Mouse (Mus musculus) liver, postnatal 0 days (tissue): ENCODE measurements around the gene Mfsd4a. TPM values are rescaled to one million over a fixed set of nuclear protein-coding genes. Genes with fewer than 3 reads are reported as not detected.

Experiments used
- ATAC-seq: fragments of 200-750 bp; cut with Nextera tagmentation; 2 replicates; pipeline ENCODE4 v1.8.0; 2017; ENCODE audit warnings: mild to moderate bottlenecking, moderate library complexity
- DNase-seq: peaks from one replicate; pipeline ENCODE4 v3.0.0-alpha.2; 2016
- H3K27ac ChIP-seq: fragments of 300-500 bp; sonication (generic); 2 replicates; pipeline ENCODE4 v1.5.1; 2014; ENCODE audit warnings: antibody characterized with exemption, moderate library complexity, mild to moderate bottlenecking, low read depth
- H3K27me3 ChIP-seq: fragments of 300-500 bp; sonication (generic); 2 replicates; pipeline ENCODE4 v1.6.1; 2014; ENCODE audit warnings: low read length, control low read depth, mixed read lengths; ENCODE audit not compliant: insufficient read depth
- H3K36me3 ChIP-seq: fragments of 300-500 bp; sonication (generic); replicated peaks from 2 replicates; pipeline ENCODE4 v1.6.1; 2014; ENCODE audit warnings: mild to moderate bottlenecking, control low read depth, low read length, moderate library complexity, mixed read lengths; ENCODE audit not compliant: insufficient read depth
- H3K4me1 ChIP-seq: fragments of 300-500 bp; sonication (generic); 2 replicates; pipeline ENCODE4 v1.6.1; 2014; ENCODE audit warnings: antibody characterized with exemption, mild to moderate bottlenecking, control low read depth; ENCODE audit not compliant: insufficient read depth
- H3K4me2 ChIP-seq: fragments of 300-500 bp; sonication (generic); 2 replicates; pipeline ENCODE4 v1.6.1; 2014; ENCODE audit warnings: low read depth, mild to moderate bottlenecking, low read length, moderate library complexity, mixed read lengths
- H3K4me3 ChIP-seq: fragments of 300-500 bp; sonication (generic); 2 replicates; pipeline ENCODE4 v1.5.1; 2014; ENCODE audit warnings: low read depth, low read length
- H3K9ac ChIP-seq: fragments of 300-500 bp; sonication (generic); replicated peaks from 2 replicates; pipeline ENCODE4 v1.6.1; 2014; ENCODE audit warnings: mild to moderate bottlenecking, moderate library complexity
- H3K9me3 ChIP-seq: fragments of 300-500 bp; sonication (generic); 2 replicates; pipeline ENCODE4 v1.6.1; 2016; ENCODE audit warnings: mild to moderate bottlenecking, control low read depth, low read length, mixed read lengths
- CTCF ChIP-seq: sonication (generic); IDR thresholded peaks from 2 replicates; pipeline ENCODE4 v1.5.1; 2016; ENCODE audit warnings: antibody characterized with exemption, low read depth
- EP300 ChIP-seq: IDR thresholded peaks from 2 replicates; pipeline ENCODE4 v1.6.1; 2016; ENCODE audit warnings: antibody characterized with exemption, low read depth, mild to moderate bottlenecking
- WGBS: fragments of 180-500 bp; shearing (Covaris S2); extraction: QIAGEN DNeasy Blood & Tissue Kit; methylation state at CpG from one replicate; pipeline ENCODE4 v1.1.7; 2014; ENCODE audit not compliant: insufficient replicate concordance; 5-methylcytosine and 5-hydroxymethylcytosine counted together
- polyA plus RNA-seq: library from polyadenylated mRNA; unstranded; fragments of >200 nt; fragmentation: Nextera tagmentation; extraction: Ambion mirVana; gene quantifications from 2 replicates; pipeline ENCODE4 v1.2.1, GENCODE M21; 2015

The Mfsd4a gene
- polyA plus RNA-seq, 1 experiment from 2014 or later = 2.8 TPM

DNA sequence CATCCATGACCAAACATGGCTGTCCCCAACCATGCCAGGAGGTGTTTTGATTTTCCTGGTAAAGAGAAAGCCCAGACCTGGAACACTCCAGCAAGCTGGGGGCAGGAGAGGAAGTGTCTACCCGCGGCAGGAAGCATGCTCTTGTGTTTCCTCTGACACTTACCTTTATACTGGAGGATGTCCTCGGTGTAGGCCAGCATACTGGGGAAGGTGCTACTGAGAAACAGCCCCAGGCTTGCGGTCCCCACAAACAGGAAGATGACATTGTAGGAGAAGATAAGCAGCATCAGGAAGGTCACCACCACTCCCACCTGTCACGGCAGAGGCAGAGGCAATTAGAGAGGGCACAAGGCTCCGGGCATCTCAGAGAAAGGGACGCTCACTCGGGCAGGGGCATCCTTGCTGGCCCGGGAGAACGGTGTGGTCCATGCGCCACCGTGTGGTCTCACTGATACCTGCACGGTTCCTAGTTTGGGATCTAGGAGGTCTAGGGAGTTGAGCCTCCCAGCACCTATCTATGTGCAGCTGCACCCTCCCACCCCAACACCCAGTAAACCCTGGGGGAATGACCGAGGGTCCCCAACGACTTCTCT is 21.6 kb downstream of the Mfsd4a start:
- Histone ChIP-seq H3K9ac (no peak overlapping the region), H3K27ac (no peak overlapping the region), H3K4me2 (no peak overlapping the region), H3K27me3 (no peaks in the 10 kb centered on the region), H3K36me3 (no peaks in the 10 kb centered on the region), H3K4me1 (no peaks in the 10 kb centered on the region), H3K9me3 (no peaks in the 10 kb centered on the region), H3K4me3 (no peak overlapping the region)
- DNase-seq (peak; percentile 77), ATAC-seq (peak; percentile 56)
- 12% methylated on average over 15 of the region's 15 CpGs for WGBS
- TF ChIP-seq EP300 (no peak), CTCF (peak; percentile 92)

DNA sequence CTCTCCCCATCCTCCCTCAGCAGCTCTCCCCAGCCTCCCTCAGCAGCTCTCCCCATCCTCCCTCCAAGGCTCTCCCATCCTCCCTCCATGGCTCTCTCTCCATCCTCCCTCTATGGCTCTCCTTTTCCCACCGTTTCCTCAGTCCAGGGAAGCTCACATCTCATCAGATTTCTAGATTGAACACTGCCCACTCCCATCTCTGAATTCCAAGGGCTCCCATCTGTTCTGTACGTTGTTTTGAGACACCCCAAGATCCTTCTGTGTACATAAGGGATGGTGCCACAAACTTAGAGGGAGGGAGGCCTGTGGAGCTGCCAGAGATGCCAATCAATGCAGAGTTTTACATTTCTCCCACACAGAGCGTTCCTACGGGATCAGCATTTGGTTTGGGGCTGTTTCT is 24.1 kb downstream of the Mfsd4a start:
- DNase-seq (no peak), ATAC-seq (no peak)
- Histone ChIP-seq H3K4me3 (no peak overlapping the region), H3K27ac (no peak overlapping the region), H3K9me3 (no peaks in the 10 kb centered on the region), H3K36me3 (no peaks in the 10 kb centered on the region), H3K9ac (no peak overlapping the region), H3K27me3 (no peaks in the 10 kb centered on the region), H3K4me1 (no peaks in the 10 kb centered on the region), H3K4me2 (no peak overlapping the region)
- whole genome bisulfite sequencing = 73% methylated on average over 4 of the region's 4 CpGs
- no peak for TF ChIP-seq EP300
- TF ChIP-seq CTCF = no peak

DNA sequence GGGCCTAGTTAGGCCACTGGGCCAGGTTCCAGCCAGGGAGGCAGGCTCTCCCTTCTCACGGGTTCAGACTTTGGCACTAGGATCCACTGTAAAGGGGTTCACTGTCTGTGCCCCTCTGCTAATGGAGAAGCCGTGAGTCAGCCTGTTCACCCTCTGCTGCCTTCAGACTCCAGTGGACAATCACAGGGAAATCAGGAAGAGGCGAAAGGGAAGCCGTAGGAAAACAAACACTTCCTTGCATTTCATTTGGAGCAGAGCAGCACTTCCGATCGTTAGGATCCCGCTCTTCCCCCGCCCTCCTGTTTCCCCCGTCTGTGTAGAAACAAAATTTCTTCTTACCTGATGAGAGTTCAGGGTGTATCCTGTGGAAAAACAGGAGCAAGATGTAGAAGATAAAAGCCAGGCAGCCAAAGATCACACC is 27.7 kb downstream of the Mfsd4a start:
- no peaks in the 10 kb centered on the region for H3K4me1 ChIP-seq
- TF ChIP-seq CTCF (no peak), EP300 (no peak)
- H3K36me3 ChIP-seq = no peaks in the 10 kb centered on the region
- ATAC-seq = no peak
- WGBS = 73% methylated on average over 9 of the region's 9 CpGs
- no peak overlapping the region for H3K4me2 ChIP-seq
- no peak overlapping the region for H3K4me3 ChIP-seq
- no peak for DNase-seq
- H3K9ac ChIP-seq = no peak overlapping the region
- H3K27ac ChIP-seq = no peak overlapping the region
- H3K9me3 ChIP-seq = no peaks in the 10 kb centered on the region
- H3K27me3 ChIP-seq = no peaks in the 10 kb centered on the region

DNA sequence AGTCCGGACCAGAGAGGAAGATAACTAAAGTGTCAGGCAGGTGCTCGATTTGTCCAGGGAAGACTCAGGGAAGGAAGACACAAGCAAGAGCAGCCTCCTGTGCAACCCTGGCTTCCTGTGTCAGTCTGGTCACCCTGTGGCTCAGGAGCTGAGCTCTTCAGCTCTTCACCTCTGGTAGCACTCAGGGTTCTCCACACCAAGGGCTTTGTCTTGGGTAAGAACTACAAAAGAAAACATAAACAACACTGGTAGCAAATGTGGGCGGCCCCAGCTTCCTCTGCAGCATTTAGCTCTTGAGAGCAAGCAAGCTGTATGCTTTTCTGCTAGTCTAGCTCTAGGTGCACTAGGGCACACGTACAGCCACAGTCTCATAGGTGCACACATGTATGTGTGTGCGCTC is 29.1 kb downstream of the Mfsd4a start:
- DNase-seq = no peak
- Histone ChIP-seq H3K4me2 (no peak overlapping the region), H3K9me3 (no peaks in the 10 kb centered on the region), H3K9ac (no peak overlapping the region), H3K27me3 (no peaks in the 10 kb centered on the region), H3K4me3 (no peak overlapping the region), H3K27ac (no peak overlapping the region), H3K36me3 (peaks cover 4% of the 10 kb centered on the region), H3K4me1 (no peaks in the 10 kb centered on the region)
- TF ChIP-seq CTCF (no peak), EP300 (no peak)
- WGBS = 62% methylated on average over 5 of the region's 5 CpGs
- ATAC-seq = no peak

DNA sequence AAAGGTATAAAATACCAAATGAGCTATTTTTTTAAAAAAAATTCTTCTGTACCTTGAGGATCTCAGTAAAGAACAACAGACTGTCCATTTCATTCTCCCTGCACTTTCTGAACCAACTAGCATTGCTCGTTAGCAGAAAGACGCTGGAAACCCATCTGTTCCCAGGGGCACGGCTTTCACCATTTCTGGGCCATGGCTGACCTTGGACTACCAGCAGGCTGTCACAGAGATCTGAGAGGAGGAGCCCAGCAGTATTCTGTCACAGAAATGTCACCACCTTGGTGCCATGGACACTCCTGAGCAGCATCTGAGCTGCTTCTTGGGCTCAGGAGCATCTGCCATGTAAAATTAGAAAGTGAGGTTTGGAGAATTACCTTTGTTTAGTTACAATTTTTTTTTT is 30.1 kb downstream of the Mfsd4a start:
- DNase-seq (no peak), ATAC-seq (no peak)

DNA sequence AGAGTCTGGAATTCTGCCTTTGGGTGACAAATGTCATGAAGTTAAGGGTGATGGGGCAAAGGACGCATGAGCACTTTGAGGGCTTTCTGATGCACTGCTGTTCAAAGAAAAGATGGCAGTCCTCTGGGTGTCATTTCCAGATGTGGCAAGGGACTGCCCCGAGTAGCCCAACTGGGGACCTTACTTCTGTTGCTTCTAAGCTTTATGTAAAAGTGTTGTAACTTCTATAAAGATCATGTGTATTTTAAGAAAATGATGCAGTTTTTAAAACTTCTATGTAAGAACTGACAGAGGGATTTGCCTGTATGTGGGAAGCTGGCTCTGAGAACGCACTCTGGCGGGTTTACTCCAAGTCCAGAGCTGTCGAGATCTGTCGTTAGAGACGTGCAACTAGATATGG is 35.7 kb downstream of the Mfsd4a start:
- H3K4me1 ChIP-seq = peaks cover 9% of the 10 kb centered on the region; the same call in 1 of the 2 replicates
- ATAC-seq (no peak), DNase-seq (no peak)
- H3K27ac ChIP-seq = no peak overlapping the region
- H3K36me3 ChIP-seq = peaks cover 53% of the 10 kb centered on the region
- H3K4me2 ChIP-seq = no peak overlapping the region
- TF ChIP-seq EP300 = no peak
- TF ChIP-seq CTCF = no peak
- no peak overlapping the region for H3K9ac ChIP-seq
- WGBS = 84% methylated on average over 7 of the region's 7 CpGs
- H3K9me3 ChIP-seq = no peaks in the 10 kb centered on the region
- H3K4me3 ChIP-seq = no peak overlapping the region
- no peaks in the 10 kb centered on the region for H3K27me3 ChIP-seq

More for the DNA sequence above, 30.1 kb downstream of the Mfsd4a start:
- peaks cover 11% of the 10 kb centered on the region for H3K36me3 ChIP-seq
- no peak overlapping the region for H3K9ac ChIP-seq
- TF ChIP-seq CTCF = no peak
- 84% methylated on average over 3 of the region's 3 CpGs for WGBS
- H3K4me3 ChIP-seq = no peak overlapping the region
- no peaks in the 10 kb centered on the region for H3K4me1 ChIP-seq
- no peaks in the 10 kb centered on the region for H3K9me3 ChIP-seq
- H3K27me3 ChIP-seq = no peaks in the 10 kb centered on the region
- no peak overlapping the region for H3K4me2 ChIP-seq
- no peak overlapping the region for H3K27ac ChIP-seq

DNA sequence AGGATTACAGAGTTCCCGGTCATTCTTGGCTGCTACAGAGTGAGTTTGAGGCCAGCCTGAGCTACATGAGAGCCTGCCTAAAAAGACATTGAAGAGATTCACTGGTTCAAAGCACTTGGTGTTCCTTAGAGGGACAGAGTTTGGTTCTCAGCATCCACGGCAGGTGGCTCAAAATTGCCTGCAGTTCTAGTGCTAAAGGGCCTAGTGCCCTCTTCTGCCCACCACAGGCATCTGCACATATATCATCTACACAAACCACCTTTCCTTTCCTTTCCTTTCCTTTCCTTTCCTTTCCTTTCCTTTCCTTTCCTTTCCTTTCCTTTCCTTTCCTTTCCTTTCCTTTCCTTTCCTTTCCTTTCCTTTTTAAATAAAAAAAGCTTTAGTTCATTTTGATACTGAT is 37.3 kb downstream of the Mfsd4a start:
- TF ChIP-seq CTCF = peak; percentile 73
- no peak for TF ChIP-seq EP300
- DNase-seq = no peak
- Histone ChIP-seq H3K27me3 (no peaks in the 10 kb centered on the region), H3K4me3 (no peak overlapping the region), H3K9ac (no peak overlapping the region), H3K36me3 (peaks cover 58% of the 10 kb centered on the region), H3K4me1 (peaks cover 9% of the 10 kb centered on the region; the same call in 1 of the 2 replicates), H3K4me2 (no peak overlapping the region), H3K9me3 (no peaks in the 10 kb centered on the region), H3K27ac (no peak overlapping the region)
- ATAC-seq = no peak
- 70% methylated on average over 2 of the region's 2 CpGs for WGBS
